Mouse (Mus musculus) cerebellum, postnatal 25 days (tissue): ENCODE results near the gene Lsm12.

ENCODE experiments used
- DNase-seq, 2 experiments: peaks; one replicate each; pipeline ENCODE4 v3.0.0; 2021; ENCODE audit warnings: mixed read lengths in 2 of 2

Gene Lsm12

GRCm38 (mm10) chr11:102184646-102185495, at the start of gene Lsm12:
TSS of gene Lsm12 (minus strand) at chr11:102185296.
- peak; percentile 97 to 99 for DNase-seq

GRCm38 (mm10) chr11:102230006-102230741, 45.1 kb upstream of the Lsm12 start, which contains the start of gene Hdac5:
TSS of gene Hdac5 (minus strand) at chr11:102230166.
- DNase-seq: peak; percentile 96 to 98

GRCm38 (mm10) chr11:102229331-102229953, 44.3 kb upstream of the Lsm12 start:
- peak in 1 of 2 experiments; percentile 59 for DNase-seq

GRCm38 (mm10) chr11:102228646-102229268, 43.7 kb upstream of the Lsm12 start:
- DNase-seq: peak in 1 of 2 experiments; percentile 7

- peak in 1 of 2 experiments; percentile 23 for DNase-seq
These were observed 43.1 kb upstream of the Lsm12 start for GRCm38 (mm10) chr11:102228191-102228545.

GRCm38 (mm10) chr11:102227270-102228190, 42.4 kb upstream of the Lsm12 start:
- DNase-seq: peak; percentile 32 to 36

- peak; percentile 58 to 67 for DNase-seq
These were observed 41.2 kb upstream of the Lsm12 start for GRCm38 (mm10) chr11:102226067-102226978.

GRCm38 (mm10) chr11:102225221-102225620, 40.1 kb upstream of the Lsm12 start:
- DNase-seq: no peak

GRCm38 (mm10) chr11:102224686-102225085, 39.6 kb upstream of the Lsm12 start:
- peak; percentile 53 to 63 for DNase-seq

- DNase-seq: peak; percentile 38 to 61
These were observed 38.1 kb upstream of the Lsm12 start for GRCm38 (mm10) chr11:102223166-102223565.

GRCm38 (mm10) chr11:102221954-102222351, 36.9 kb upstream of the Lsm12 start:
- DNase-seq: peak; percentile 37 to 64

- peak in 1 of 2 experiments; percentile 22 for DNase-seq
These were observed 36.3 kb upstream of the Lsm12 start for GRCm38 (mm10) chr11:102221243-102221953.

GRCm38 (mm10) chr11:102220451-102220850, 35.4 kb upstream of the Lsm12 start:
- DNase-seq: peak; percentile 38 to 50

GRCm38 (mm10) chr11:102219994-102220346, 34.9 kb upstream of the Lsm12 start:
- peak; percentile 50 to 73 for DNase-seq

- DNase-seq: peak; percentile 61 to 74
These were observed 34.3 kb upstream of the Lsm12 start for GRCm38 (mm10) chr11:102219247-102219993.

GRCm38 (mm10) chr11:102218783-102219182, 33.7 kb upstream of the Lsm12 start:
- DNase-seq: peak; percentile 94 to 96

GRCm38 (mm10) chr11:102217876-102218430, 32.9 kb upstream of the Lsm12 start:
- DNase-seq: no peak

- peak; percentile 37 to 58 for DNase-seq
These were observed 32.3 kb upstream of the Lsm12 start for GRCm38 (mm10) chr11:102217396-102217795.

- peak; percentile 31 to 47 for DNase-seq
These were observed 31.8 kb upstream of the Lsm12 start for GRCm38 (mm10) chr11:102216886-102217240.
